Mouse (Mus musculus): ENCODE data around the gene Bmpr1b. TPM values are rescaled to one million over a fixed set of nuclear protein-coding genes. Genes with fewer than 3 reads are reported as not detected.

The Bmpr1b gene
- polyA plus RNA-seq, 1 experiment from 2014 or later = 12.3 TPM

- no peaks in the 10 kb centered on the region for H3K9me3 ChIP-seq (ENCODE audit: control insufficient read depth, low read length)
- H3K27me3 ChIP-seq (ENCODE audit: control insufficient read depth, insufficient read depth, low read length) = no peaks in the 10 kb centered on the region
- no peak overlapping the region for H3K9ac ChIP-seq (ENCODE audit: low read depth, low read length)
- H3K27ac ChIP-seq (ENCODE audit: low read depth, low read length) = no peak overlapping the region
- H3K36me3 ChIP-seq (ENCODE audit: control insufficient read depth, insufficient read depth, low read length) = no peaks in the 10 kb centered on the region
- peaks cover 7% of the 10 kb centered on the region; the same call in 1 of the 2 replicates for H3K4me1 ChIP-seq (ENCODE audit: control insufficient read depth, insufficient read depth, low read length)
- no peak overlapping the region for H3K4me3 ChIP-seq (ENCODE audit: low read length)
- H3K4me2 ChIP-seq (replicated peaks; ENCODE audit: low read depth, low read length) = no peak overlapping the region
- ATAC-seq (ENCODE audit: low FRiP score, low TSS enrichment) = no peak
- 61% methylated on average over 2 of the region's 2 CpGs for WGBS
Measured at GRCm38 (mm10) chr3:142125556-142125955, 43.7 kb downstream of the Bmpr1b start.

- 74% methylated on average over 6 of the region's 6 CpGs for WGBS
- no peak overlapping the region for H3K27ac ChIP-seq (ENCODE audit: low read depth, low read length)
- no peak overlapping the region for H3K4me2 ChIP-seq (replicated peaks; ENCODE audit: low read depth, low read length)
- H3K36me3 ChIP-seq (ENCODE audit: control insufficient read depth, insufficient read depth, low read length) = no peaks in the 10 kb centered on the region
- no peak overlapping the region for H3K9ac ChIP-seq (ENCODE audit: low read depth, low read length)
- no peaks in the 10 kb centered on the region for H3K27me3 ChIP-seq (ENCODE audit: control insufficient read depth, insufficient read depth, low read length)
- no peak overlapping the region for H3K4me3 ChIP-seq (ENCODE audit: low read length)
- peaks cover 7% of the 10 kb centered on the region; the same call in 1 of the 2 replicates for H3K4me1 ChIP-seq (ENCODE audit: control insufficient read depth, insufficient read depth, low read length)
- ATAC-seq (ENCODE audit: low FRiP score, low TSS enrichment) = no peak
- H3K9me3 ChIP-seq (ENCODE audit: control insufficient read depth, low read length) = no peaks in the 10 kb centered on the region
Measured at GRCm38 (mm10) chr3:142124255-142124654, 45.0 kb downstream of the Bmpr1b start.

DNA sequence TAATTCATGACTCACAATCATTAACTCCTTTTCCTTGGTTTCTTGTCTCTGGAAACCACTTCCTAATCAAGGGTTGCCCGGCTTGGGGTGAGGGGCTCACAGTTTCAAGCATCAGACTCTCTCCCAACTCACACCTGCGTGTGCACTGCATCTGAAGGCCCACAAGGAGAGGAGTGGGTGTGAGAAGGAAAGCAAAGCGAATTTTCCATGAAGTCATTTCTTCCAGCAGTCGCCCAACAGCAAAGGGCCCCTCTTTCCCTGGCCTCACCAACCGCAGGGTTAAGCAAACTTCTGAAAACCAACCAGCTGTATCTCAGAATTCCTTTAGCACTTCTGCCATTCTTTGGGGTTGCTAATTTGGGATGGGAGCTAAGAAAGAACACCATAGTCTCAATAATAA lies 46.8 kb downstream of the Bmpr1b start:
- 71% methylated on average over 5 of the region's 5 CpGs for WGBS
- Histone ChIP-seq H3K9ac (ENCODE audit: low read depth, low read length) (no peak overlapping the region), H3K4me2 (replicated peaks; ENCODE audit: low read depth, low read length) (no peak overlapping the region), H3K36me3 (ENCODE audit: control insufficient read depth, insufficient read depth, low read length) (no peaks in the 10 kb centered on the region), H3K27ac (ENCODE audit: low read depth, low read length) (no peak overlapping the region), H3K27me3 (ENCODE audit: control insufficient read depth, insufficient read depth, low read length) (no peaks in the 10 kb centered on the region), H3K4me3 (ENCODE audit: low read length) (no peak overlapping the region), H3K4me1 (ENCODE audit: control insufficient read depth, insufficient read depth, low read length) (peaks cover 14% of the 10 kb centered on the region), H3K9me3 (ENCODE audit: control insufficient read depth, low read length) (no peaks in the 10 kb centered on the region)
- no peak for ATAC-seq (ENCODE audit: low FRiP score, low TSS enrichment)

- H3K9ac ChIP-seq (ENCODE audit: low read depth, low read length) = no peak overlapping the region
- H3K4me3 ChIP-seq (ENCODE audit: low read length) = no peak overlapping the region
- no peaks in the 10 kb centered on the region for H3K27me3 ChIP-seq (ENCODE audit: control insufficient read depth, insufficient read depth, low read length)
- H3K36me3 ChIP-seq (ENCODE audit: control insufficient read depth, insufficient read depth, low read length) = no peaks in the 10 kb centered on the region
- peaks cover 13% of the 10 kb centered on the region for H3K4me1 ChIP-seq (ENCODE audit: control insufficient read depth, insufficient read depth, low read length)
- no peak for ATAC-seq (ENCODE audit: low FRiP score, low TSS enrichment)
- H3K27ac ChIP-seq (ENCODE audit: low read depth, low read length) = no peak overlapping the region
- H3K4me2 ChIP-seq (replicated peaks; ENCODE audit: low read depth, low read length) = no peak overlapping the region
- 81% methylated on average over 3 of the region's 3 CpGs for WGBS
- H3K9me3 ChIP-seq (ENCODE audit: control insufficient read depth, low read length) = no peaks in the 10 kb centered on the region
Measured at GRCm38 (mm10) chr3:142120795-142121194, 48.4 kb downstream of the Bmpr1b start.

DNA sequence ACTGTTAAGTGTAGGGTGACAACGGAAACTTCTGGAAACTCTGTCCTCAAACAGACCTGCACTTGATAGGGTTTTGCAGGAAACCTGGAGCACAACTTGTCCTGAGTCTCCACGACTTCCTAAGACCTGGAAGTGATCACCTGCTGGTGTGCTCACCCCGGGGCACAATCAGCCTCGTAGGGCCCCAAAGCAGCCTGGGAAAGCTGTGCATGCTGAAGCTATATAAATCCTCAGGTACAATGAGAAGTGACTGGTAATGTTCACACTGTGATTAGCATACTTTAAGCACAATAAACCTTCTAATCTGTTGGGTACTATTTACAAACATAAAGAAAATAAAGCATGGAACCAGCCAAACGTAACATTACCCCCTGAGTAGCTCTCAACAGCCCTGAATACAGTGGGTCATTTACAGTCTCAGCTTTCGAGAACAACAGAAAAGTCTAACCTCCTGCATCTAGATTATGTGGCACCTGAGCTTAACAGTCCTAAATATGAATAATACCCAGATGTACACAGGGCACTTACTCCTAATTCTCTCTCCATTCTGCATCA lies 54.4 kb downstream of the Bmpr1b start:
- Histone ChIP-seq H3K27ac (ENCODE audit: low read depth, low read length) (peak overlapping the region; percentile 59; the same call in 1 of the 2 replicates), H3K4me2 (replicated peaks; ENCODE audit: low read depth, low read length) (no peak overlapping the region), H3K9me3 (ENCODE audit: control insufficient read depth, low read length) (no peaks in the 10 kb centered on the region), H3K4me3 (ENCODE audit: low read length) (no peak overlapping the region), H3K9ac (ENCODE audit: low read depth, low read length) (no peak overlapping the region), H3K4me1 (ENCODE audit: control insufficient read depth, insufficient read depth, low read length) (peaks cover 35% of the 10 kb centered on the region), H3K36me3 (ENCODE audit: control insufficient read depth, insufficient read depth, low read length) (no peaks in the 10 kb centered on the region), H3K27me3 (ENCODE audit: control insufficient read depth, insufficient read depth, low read length) (no peaks in the 10 kb centered on the region)
- ATAC-seq (ENCODE audit: low FRiP score, low TSS enrichment) = peak; percentile 43; the same call in 1 of the 2 replicates
- 43% methylated on average over 6 of the region's 6 CpGs for WGBS

DNA sequence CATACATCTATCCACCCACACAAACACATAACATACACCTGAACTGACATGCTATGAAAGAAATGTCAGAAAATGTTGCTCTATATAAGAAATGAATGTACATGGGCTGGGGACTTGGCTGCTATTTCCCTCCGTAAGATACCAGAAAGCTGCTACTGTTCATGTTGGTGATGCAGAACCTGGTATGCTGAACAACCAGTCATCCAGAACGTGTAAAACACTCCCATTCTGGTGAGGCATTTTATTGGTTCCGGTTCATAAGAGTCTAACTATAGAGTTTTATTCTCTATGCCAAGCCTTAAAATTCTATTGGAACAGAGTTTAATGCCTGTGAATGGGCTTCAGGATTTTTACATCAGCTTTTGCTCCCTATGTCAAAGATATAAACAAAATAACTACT lies 55.0 kb downstream of the Bmpr1b start:
- whole genome bisulfite sequencing = 41% methylated on average over 3 of the region's 3 CpGs
- Histone ChIP-seq H3K27ac (ENCODE audit: low read depth, low read length) (peak overlapping the region; percentile 57; the same call in 1 of the 2 replicates), H3K4me3 (ENCODE audit: low read length) (no peak overlapping the region), H3K36me3 (ENCODE audit: control insufficient read depth, insufficient read depth, low read length) (no peaks in the 10 kb centered on the region), H3K27me3 (ENCODE audit: control insufficient read depth, insufficient read depth, low read length) (no peaks in the 10 kb centered on the region), H3K4me1 (ENCODE audit: control insufficient read depth, insufficient read depth, low read length) (peaks cover 35% of the 10 kb centered on the region), H3K9ac (ENCODE audit: low read depth, low read length) (no peak overlapping the region), H3K4me2 (replicated peaks; ENCODE audit: low read depth, low read length) (no peak overlapping the region), H3K9me3 (ENCODE audit: control insufficient read depth, low read length) (no peaks in the 10 kb centered on the region)
- peak; percentile 79; the same call in 1 of the 2 replicates for ATAC-seq (ENCODE audit: low FRiP score, low TSS enrichment)

- no peak overlapping the region for H3K4me3 ChIP-seq (ENCODE audit: low read length)
- no peaks in the 10 kb centered on the region for H3K36me3 ChIP-seq (ENCODE audit: control insufficient read depth, insufficient read depth, low read length)
- no peak overlapping the region for H3K9ac ChIP-seq (ENCODE audit: low read depth, low read length)
- ATAC-seq (ENCODE audit: low FRiP score, low TSS enrichment) = no peak
- H3K4me1 ChIP-seq (ENCODE audit: control insufficient read depth, insufficient read depth, low read length) = peaks cover 35% of the 10 kb centered on the region
- H3K9me3 ChIP-seq (ENCODE audit: control insufficient read depth, low read length) = no peaks in the 10 kb centered on the region
- no peaks in the 10 kb centered on the region for H3K27me3 ChIP-seq (ENCODE audit: control insufficient read depth, insufficient read depth, low read length)
- 59% methylated on average over 4 of the region's 4 CpGs for WGBS
- no peak overlapping the region for H3K4me2 ChIP-seq (replicated peaks; ENCODE audit: low read depth, low read length)
- 0 out of 2 replicates have a peak overlapping the region, but pooled peaks have one; percentile 20 for H3K27ac ChIP-seq (ENCODE audit: low read depth, low read length)
Measured at GRCm38 (mm10) chr3:142113208-142113607, 56.0 kb downstream of the Bmpr1b start.

DNA sequence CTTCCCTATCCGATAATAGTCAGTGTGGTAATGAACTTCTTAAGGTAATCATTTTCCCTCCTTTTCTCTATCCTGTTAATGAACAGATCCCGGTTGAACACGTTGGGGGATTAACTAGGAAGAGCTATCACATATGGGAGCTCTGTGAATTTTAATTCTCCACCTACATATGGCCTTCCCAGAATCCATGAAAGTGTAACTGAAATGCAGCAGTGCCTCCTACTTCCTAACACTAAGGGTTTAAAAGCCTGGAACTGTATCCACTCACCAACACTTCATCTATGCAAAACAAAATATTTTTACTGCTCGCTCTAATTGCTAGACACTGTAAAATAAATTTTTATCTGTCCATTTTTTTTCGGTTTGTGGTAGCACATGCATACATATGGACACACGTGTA lies 63.0 kb downstream of the Bmpr1b start:
- Histone ChIP-seq H3K4me1 (ENCODE audit: control insufficient read depth, insufficient read depth, low read length) (no peaks in the 10 kb centered on the region), H3K4me2 (replicated peaks; ENCODE audit: low read depth, low read length) (no peak overlapping the region), H3K27me3 (ENCODE audit: control insufficient read depth, insufficient read depth, low read length) (no peaks in the 10 kb centered on the region), H3K9me3 (ENCODE audit: control insufficient read depth, low read length) (no peaks in the 10 kb centered on the region), H3K36me3 (ENCODE audit: control insufficient read depth, insufficient read depth, low read length) (no peaks in the 10 kb centered on the region), H3K4me3 (ENCODE audit: low read length) (no peak overlapping the region), H3K9ac (ENCODE audit: low read depth, low read length) (no peak overlapping the region), H3K27ac (ENCODE audit: low read depth, low read length) (no peak overlapping the region)
- 86% methylated on average over 6 of the region's 6 CpGs for WGBS
- no peak for ATAC-seq (ENCODE audit: low FRiP score, low TSS enrichment)

DNA sequence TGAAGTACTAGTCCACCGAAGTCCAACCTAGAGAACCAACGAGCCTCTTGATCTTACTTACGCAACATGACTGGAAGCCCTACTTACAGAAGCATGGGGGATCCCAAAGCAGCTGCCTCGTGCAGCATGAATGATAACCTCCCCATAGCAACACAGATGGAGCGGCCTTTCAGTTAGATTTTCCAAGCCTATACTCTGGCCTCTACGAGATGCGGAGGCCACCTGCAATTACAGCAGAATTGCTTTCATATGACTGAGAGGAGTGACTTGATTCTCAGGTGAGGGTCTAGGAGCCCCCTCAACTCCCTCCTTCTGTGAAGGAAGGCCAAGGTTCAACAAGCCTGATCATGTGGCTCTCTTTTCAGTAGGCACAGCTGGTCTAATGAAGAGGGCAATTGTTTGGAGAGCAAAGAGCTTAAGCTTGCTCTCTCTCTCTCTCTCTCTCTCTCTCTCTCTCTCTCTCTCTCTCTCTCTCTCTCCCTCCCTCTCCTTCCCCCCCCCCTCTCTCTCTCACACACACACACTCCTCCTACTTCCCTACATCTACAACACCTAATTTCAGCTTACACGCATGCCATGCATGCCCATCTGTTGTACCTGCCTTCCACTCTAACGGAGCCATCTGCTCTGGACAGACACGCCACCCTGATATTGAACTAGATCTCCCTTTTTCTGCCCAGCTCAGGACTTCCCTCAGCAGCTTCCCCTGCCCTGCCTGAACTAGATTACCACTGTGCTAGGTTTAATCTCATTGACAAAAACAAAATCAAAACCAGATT lies 65.0 kb downstream of the Bmpr1b start:
- Histone ChIP-seq H3K27me3 (ENCODE audit: control insufficient read depth, insufficient read depth, low read length) (no peaks in the 10 kb centered on the region), H3K9me3 (ENCODE audit: control insufficient read depth, low read length) (no peaks in the 10 kb centered on the region), H3K4me1 (ENCODE audit: control insufficient read depth, insufficient read depth, low read length) (no peaks in the 10 kb centered on the region), H3K36me3 (ENCODE audit: control insufficient read depth, insufficient read depth, low read length) (no peaks in the 10 kb centered on the region), H3K9ac (ENCODE audit: low read depth, low read length) (no peak overlapping the region), H3K4me2 (replicated peaks; ENCODE audit: low read depth, low read length) (no peak overlapping the region), H3K27ac (ENCODE audit: low read depth, low read length) (no peak overlapping the region), H3K4me3 (ENCODE audit: low read length) (no peak overlapping the region)
- WGBS = 94% methylated on average over 10 of the region's 10 CpGs
- no peak for ATAC-seq (ENCODE audit: low FRiP score, low TSS enrichment)

All from kidney, embryonic 14.5 days (tissue).